Mouse (Mus musculus) Muller cell, postnatal 12 days (primary cell): ENCODE measurements at regions not wholly inside any gene's neighbourhood (a gene's known extent, or its start where the extent isn't known, plus 50 kb on each side); places are given as distances from the start of the nearest gene placed in this dataset.

Experiments
- DNase-seq: peaks from one replicate; pipeline ENCODE4 v3.0.0-alpha.2; 2015; ENCODE audit errors: inconsistent ontology term

- DNase-seq: peak; percentile 90
Observed at GRCm38 (mm10) chr2:21129621-21130020, 75.5 kb downstream of the Enkur start.

- DNase-seq: no peak
Observed at GRCm38 (mm10) chr2:21126531-21126930, 78.6 kb downstream of the Enkur start.

GRCm38 (mm10) chr2:21122421-21122820 is 82.7 kb downstream of the Enkur start:
- no peak for DNase-seq

GRCm38 (mm10) chr2:21121663-21122062 is 83.5 kb downstream of the Enkur start:
- no peak for DNase-seq

GRCm38 (mm10) chr2:21116817-21117216 is 88.3 kb downstream of the Enkur start:
- no peak for DNase-seq

- no peak for DNase-seq
Observed at GRCm38 (mm10) chr2:21111527-21111926, 93.6 kb downstream of the Enkur start.

- no peak for DNase-seq
Observed at GRCm38 (mm10) chr2:21100248-21100808, 104.8 kb downstream of the Enkur start.

GRCm38 (mm10) chr2:21091058-21091971 is 113.8 kb downstream of the Enkur start:
- peak; percentile 18 for DNase-seq

GRCm38 (mm10) chr2:21085517-21085916 is 116.8 kb upstream of the Arhgap21 start:
- DNase-seq: peak; percentile 60

- no peak for DNase-seq
Observed at GRCm38 (mm10) chr2:21067292-21067850, 98.7 kb upstream of the Arhgap21 start.

- DNase-seq: no peak
Observed at GRCm38 (mm10) chr2:21060347-21060650, 91.6 kb upstream of the Arhgap21 start.

GRCm38 (mm10) chr2:21059618-21060346 is 91.1 kb upstream of the Arhgap21 start:
- DNase-seq: no peak

GRCm38 (mm10) chr2:21058940-21059339 is 90.3 kb upstream of the Arhgap21 start:
- DNase-seq: no peak

GRCm38 (mm10) chr2:21056450-21057210 is 87.9 kb upstream of the Arhgap21 start:
- no peak for DNase-seq

- no peak for DNase-seq
Observed at GRCm38 (mm10) chr2:21055416-21055815, 86.7 kb upstream of the Arhgap21 start.

GRCm38 (mm10) chr2:21054325-21055082 is 85.8 kb upstream of the Arhgap21 start:
- DNase-seq: no peak

- no peak for DNase-seq
Observed at GRCm38 (mm10) chr2:21053596-21053995, 84.9 kb upstream of the Arhgap21 start.

GRCm38 (mm10) chr2:21048996-21049395 is 80.3 kb upstream of the Arhgap21 start:
- DNase-seq: no peak

- DNase-seq: no peak
Observed at GRCm38 (mm10) chr2:21048226-21048625, 79.5 kb upstream of the Arhgap21 start.

- DNase-seq: no peak
Observed at GRCm38 (mm10) chr2:21046503-21047116, 77.9 kb upstream of the Arhgap21 start.
